Mouse (Mus musculus): Measurements from ENCODE around the gene Platr17. TPM values are rescaled to one million over a fixed set of nuclear protein-coding genes. Genes with fewer than 3 reads are reported as not detected.
A peak's percentile ranks its signal among the peaks of the same experiment; 100 is the strongest.

Gene Platr17
- total and polyA plus RNA-seq, 3 experiments, result not detected

DNA sequence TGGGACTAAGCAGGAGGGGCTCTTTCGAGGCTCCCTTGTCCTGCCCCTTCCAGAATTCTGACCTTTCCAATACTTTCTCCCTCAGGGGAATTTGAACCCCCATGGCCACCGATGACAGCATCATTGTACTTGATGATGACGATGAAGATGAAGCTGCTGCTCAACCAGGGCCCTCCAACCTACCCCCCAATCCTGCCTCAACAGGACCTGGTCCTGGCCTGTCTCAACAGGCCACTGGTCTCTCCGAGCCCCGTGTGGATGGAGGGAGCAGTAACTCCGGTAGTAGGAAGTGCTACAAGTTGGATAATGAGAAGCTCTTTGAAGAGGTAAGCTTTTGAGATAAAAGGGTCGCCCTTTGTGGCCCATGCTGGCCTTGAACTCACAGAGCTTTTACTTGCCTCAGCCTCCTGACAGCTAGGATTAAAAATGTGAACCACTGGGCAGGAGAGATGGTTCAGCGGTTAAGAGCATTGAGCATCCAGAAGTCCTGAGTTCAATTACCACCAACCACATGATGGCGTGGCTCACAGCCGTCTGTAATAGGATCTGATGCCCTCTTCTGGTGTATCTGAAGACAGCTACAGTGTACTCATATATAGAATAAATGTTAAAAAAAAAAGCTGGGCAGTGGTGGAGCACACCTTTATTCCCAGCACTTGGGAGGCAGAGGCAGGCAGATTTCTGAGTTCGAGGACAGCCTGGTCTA lies 5.6 kb downstream of the Platr17 start:
- Histone ChIP-seq H3K9ac (ENCODE audit: control insufficient read depth, low read depth, low read length, poor library complexity, severe bottlenecking) (peak overlapping the region; percentile 91), H3K36me3 (ENCODE audit: control insufficient read depth in 1 of 2, insufficient read depth in 2 of 2, low read length in 2 of 2) (peaks cover 0 to 16% of the 10 kb centered on the region in 2 experiments), H3K4me3 (ENCODE audit: control insufficient read depth in 1 of 2, insufficient read depth in 1 of 2, low read depth in 2 of 2, low read length in 2 of 2) (peak overlapping the region; percentile 76 to 90), H3K79me2 (ENCODE audit: control insufficient read depth, insufficient read depth, low read length, poor library complexity) (peaks cover 32% of the 10 kb centered on the region), H3K27ac (ENCODE audit: control insufficient read depth, low read depth, low read length) (no peak overlapping the region), H3K9me3 (replicated peaks; ENCODE audit: insufficient read depth, low read length) (no peaks in the 10 kb centered on the region), H3K4me1 (ENCODE audit: control insufficient read depth in 1 of 2, insufficient read depth in 2 of 2, low read length in 2 of 2) (peaks cover 4 to 20% of the 10 kb centered on the region in 2 experiments; a peak in 3 of 4 replicates), H3K27me3 (ENCODE audit: control insufficient read depth in 1 of 2, insufficient read depth in 2 of 2, low read length in 2 of 2) (no peaks in the 10 kb centered on the region)
- peak; percentile 65 for TF ChIP-seq ZNF384 (IDR thresholded peaks at IDR 0.05; ENCODE audit: low read depth, low read length)
- no peak for TF ChIP-seq KAT2A (conservative IDR thresholded peaks at IDR 0.05; ENCODE audit: low read depth, low read length)
- no peak for TF ChIP-seq RCOR1 (IDR thresholded peaks at IDR 0.05; ENCODE audit: low read depth, low read length)
- TF ChIP-seq SMC3 (IDR thresholded peaks at IDR 0.05; ENCODE audit: low read depth, low read length), result peak; percentile 36
- TF ChIP-seq CTCF (IDR thresholded peaks at IDR 0.05 in 2 of 3, conservative IDR thresholded peaks at IDR 0.05 in 1 of 3; ENCODE audit: control insufficient read depth in 1 of 3, insufficient read depth in 1 of 3, low read depth in 2 of 3, low read length in 3 of 3, poor library complexity in 1 of 3, severe bottlenecking in 1 of 3), result peak in 2 of 3 experiments; percentile 29 to 61; a peak in 4 of 6 replicates
- no peak for TF ChIP-seq HCFC1 (IDR thresholded peaks at IDR 0.05; ENCODE audit: low read depth, low read length)
- DNase-seq (ENCODE audit: low read depth, low spot score), result peak; percentile 58

- H3K4me1 ChIP-seq (ENCODE audit: control insufficient read depth in 1 of 2, insufficient read depth in 2 of 2, low read length in 2 of 2), result peaks cover 4 to 20% of the 10 kb centered on the region in 2 experiments; a peak in 3 of 4 replicates
These were observed 6.3 kb downstream of the Platr17 start for GRCm38 (mm10) chr17:33911052-33911812.

More at GRCm38 (mm10) chr17:33911052-33911812, 6.3 kb downstream of the Platr17 start:
- DNase-seq (ENCODE audit: low read depth, low spot score), result no peak
- H3K4me3 ChIP-seq (ENCODE audit: control insufficient read depth in 1 of 2, insufficient read depth in 1 of 2, low read depth in 2 of 2, low read length in 2 of 2), result no peak overlapping the region
- peaks cover 0 to 16% of the 10 kb centered on the region in 2 experiments for H3K36me3 ChIP-seq (ENCODE audit: control insufficient read depth in 1 of 2, insufficient read depth in 2 of 2, low read length in 2 of 2)
- H3K27ac ChIP-seq (ENCODE audit: control insufficient read depth, low read depth, low read length), result no peak overlapping the region
- TF ChIP-seq BHLHE40 (IDR thresholded peaks at IDR 0.05; ENCODE audit: borderline replicate concordance, low read depth, low read length), result no peak
- TF ChIP-seq ZKSCAN1 (IDR thresholded peaks at IDR 0.05; ENCODE audit: low read depth, low read length), result no peak
- no peak for TF ChIP-seq MAX (IDR thresholded peaks at IDR 0.05; ENCODE audit: low read length)
- TF ChIP-seq MEF2A (IDR thresholded peaks at IDR 0.05; ENCODE audit: extremely low read depth, insufficient replicate concordance, low read depth, low read length, poor library complexity, severe bottlenecking), result no peak
- TF ChIP-seq E2F4 (IDR thresholded peaks at IDR 0.05; ENCODE audit: borderline replicate concordance, low read depth, low read length), result no peak
- no peak for TF ChIP-seq POLR2AphosphoS5 (IDR thresholded peaks at IDR 0.05; ENCODE audit: borderline replicate concordance, low read depth, low read length)
- TF ChIP-seq JUND (IDR thresholded peaks at IDR 0.05; ENCODE audit: low read depth, low read length), result no peak
- TF ChIP-seq NELFE (IDR thresholded peaks at IDR 0.05; ENCODE audit: low read depth, low read length), result no peak
- no peak for TF ChIP-seq MYC (IDR thresholded peaks at IDR 0.05; ENCODE audit: low read depth, low read length)
- no peak for TF ChIP-seq UBTF (IDR thresholded peaks at IDR 0.05; ENCODE audit: borderline replicate concordance, insufficient read depth, low read depth, low read length)
- no peak for TF ChIP-seq POLR2A (IDR thresholded peaks at IDR 0.05; ENCODE audit: control insufficient read depth in 1 of 2, insufficient read depth in 1 of 2, low read depth in 1 of 2, low read length in 2 of 2, poor library complexity in 1 of 2)
- TF ChIP-seq ELF1 (IDR thresholded peaks at IDR 0.05; ENCODE audit: low read depth, low read length), result no peak
- no peak overlapping the region for H3K9ac ChIP-seq (ENCODE audit: control insufficient read depth, low read depth, low read length, poor library complexity, severe bottlenecking)
- H3K27me3 ChIP-seq (ENCODE audit: control insufficient read depth in 1 of 2, insufficient read depth in 2 of 2, low read length in 2 of 2), result no peaks in the 10 kb centered on the region
- H3K79me2 ChIP-seq (ENCODE audit: control insufficient read depth, insufficient read depth, low read length, poor library complexity), result peaks cover 32% of the 10 kb centered on the region
- H3K9me3 ChIP-seq (replicated peaks; ENCODE audit: insufficient read depth, low read length), result no peaks in the 10 kb centered on the region
